Mouse (Mus musculus) erythroid progenitor cell, adult 5-6 weeks (primary cell): Measurements from ENCODE around the gene Klk11. TPM values are rescaled to one million over a fixed set of nuclear protein-coding genes. Genes with fewer than 3 reads are reported as not detected.

Experiments used
- ATAC-seq: replicated peaks from 2 replicates; pipeline ENCODE4 v1.8.0; 2016; ENCODE audit warnings: moderate number of reproducible peaks, mild to moderate bottlenecking, moderate TSS enrichment, inconsistent platforms; ENCODE audit not compliant: poor library complexity, low FRiP score, severe bottlenecking
- total RNA-seq, 2 experiments: library from RNA; stranded (forward) in 1 of 2; stranded (reverse) in 1 of 2; fragments of 150-400 nt in 1 of 2; fragments of 186-747, 209-891 nt in 1 of 2; gene quantifications; 2 replicates each; pipeline versions ENCODE4 v1.2.3 to v1.2.4; 2015 to 2017; ENCODE audit warnings: low replicate concordance in 2 of 2

Gene Klk11
- total RNA-seq, 2 experiments from 2014 or later, result not detected

DNA sequence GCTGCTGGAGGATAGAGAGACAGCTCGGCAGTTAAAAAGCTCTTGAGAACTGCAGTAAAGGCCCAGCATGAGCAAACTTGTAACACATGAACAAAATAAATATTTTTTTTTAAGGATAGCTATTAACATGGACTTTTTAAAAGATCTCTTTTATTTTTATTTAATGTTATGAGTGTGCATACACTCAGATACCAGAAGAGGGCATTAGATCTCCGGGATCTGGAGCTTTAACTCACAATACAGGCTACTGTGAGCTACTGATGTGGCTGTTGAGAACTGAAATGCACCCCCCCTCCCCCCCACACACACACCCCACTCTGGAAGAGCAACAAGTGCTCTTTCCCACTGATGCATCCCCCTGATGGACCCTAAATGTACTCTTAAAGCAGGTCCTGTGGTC is 14.9 kb downstream of the Klk11 start:
- no peak for ATAC-seq

DNA sequence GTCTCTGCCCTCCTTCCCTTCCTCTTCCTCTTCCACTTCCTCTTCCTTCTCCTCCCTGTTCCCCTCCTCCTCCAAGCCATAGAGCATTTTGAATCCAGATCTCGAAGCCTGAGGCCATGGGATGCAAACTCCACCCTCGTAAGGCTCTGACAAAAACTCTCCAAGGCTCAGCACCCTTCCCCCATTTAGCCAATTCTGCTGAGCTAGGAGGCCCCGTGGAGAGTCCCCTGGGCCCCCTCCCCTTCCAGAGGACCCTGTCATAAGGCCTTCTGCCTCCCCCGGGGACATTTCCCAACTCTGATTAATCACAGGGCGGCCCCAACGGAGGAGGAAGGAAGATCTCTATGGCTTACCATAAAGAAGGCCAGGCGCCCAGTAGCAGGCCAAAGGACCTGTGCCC is 17.2 kb downstream of the Klk11 start, which contains the start of gene Klk9:
TSS of gene Klk9 (plus strand) at position 301 of the 400 bp plus-strand sequence.
- ATAC-seq, result no peak

DNA sequence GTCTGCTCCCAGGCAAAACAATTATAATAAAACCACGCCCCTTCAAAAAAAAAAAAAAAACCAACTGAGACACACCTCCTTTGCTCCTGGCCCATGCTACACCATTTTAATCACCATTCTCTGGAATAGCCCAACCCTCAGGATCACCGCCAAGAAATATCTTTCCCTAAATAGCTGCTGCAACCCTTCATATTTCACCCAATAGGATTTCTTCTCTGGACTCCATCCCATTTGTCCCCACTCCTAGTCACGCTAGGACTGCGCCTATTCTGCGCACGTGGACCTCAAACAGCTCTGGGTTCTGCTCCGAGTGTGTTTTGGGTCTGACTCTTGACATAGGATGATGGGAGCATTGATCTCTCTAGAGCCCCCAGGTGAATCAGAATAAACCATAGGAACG is 22.0 kb downstream of the Klk11 start:
- ATAC-seq, result no peak

GRCm38 (mm10) chr7:43797333-43797769 is 22.9 kb downstream of the Klk11 start, which contains the start of gene Klk8:
Gene Klk8, plus strand, starts transcription at chr7:43797577.
- no peak for ATAC-seq

DNA sequence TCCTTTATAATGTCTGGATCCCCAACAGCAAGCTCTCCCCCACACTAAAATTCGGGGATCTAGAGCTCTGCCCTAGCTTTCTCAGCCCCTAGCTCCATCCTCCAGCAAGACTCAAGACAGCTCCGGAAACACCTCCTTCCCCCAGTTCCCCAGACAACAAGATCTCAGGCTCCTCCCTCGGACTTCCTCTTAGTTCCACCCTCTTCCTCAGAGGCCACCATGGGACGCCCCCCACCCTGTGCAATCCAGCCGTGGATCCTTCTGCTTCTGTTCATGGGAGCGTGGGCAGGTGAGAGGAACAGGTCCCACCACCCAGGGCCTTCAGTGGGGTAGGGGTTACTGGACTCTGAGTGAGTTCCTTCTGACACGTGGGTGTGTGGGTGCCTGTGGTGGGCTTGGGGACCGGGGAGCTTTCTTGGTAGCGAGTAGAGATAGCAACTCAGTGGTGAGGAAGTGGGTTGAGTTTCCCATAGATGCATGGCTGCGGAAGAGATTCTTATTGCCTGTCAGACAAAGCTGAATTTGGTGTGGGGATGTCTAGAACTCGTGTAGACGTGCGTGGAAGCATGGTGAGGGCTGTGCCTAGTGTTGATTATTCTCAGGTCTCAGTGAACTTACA is 23.5 kb downstream of the Klk11 start:
- ATAC-seq, result no peak

DNA sequence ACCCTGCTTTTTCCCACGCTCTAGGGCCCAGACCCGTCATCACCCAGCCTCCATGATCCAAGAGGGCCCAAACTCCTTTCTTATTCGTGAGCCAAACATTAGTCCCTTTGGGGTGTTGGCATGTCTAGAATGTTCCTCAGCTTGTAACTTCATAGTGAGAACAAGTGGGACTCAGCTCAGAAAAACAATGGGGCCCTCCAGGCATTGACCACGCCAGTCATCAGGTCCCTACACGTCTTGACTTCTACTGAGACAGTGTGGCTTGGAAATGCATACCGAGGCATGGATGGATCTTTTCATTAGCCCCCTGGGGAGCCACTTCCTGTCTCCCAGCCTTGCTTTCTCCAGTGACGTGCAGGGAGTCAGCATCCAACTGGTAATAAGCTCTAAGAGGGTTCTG is 25.5 kb downstream of the Klk11 start:
- ATAC-seq, result no peak

GRCm38 (mm10) chr7:43810994-43811393 is 36.6 kb downstream of the Klk11 start, which contains the start of gene Klk7:
Gene Klk7, plus strand, starts transcription at chr7:43811294.
- no peak for ATAC-seq

GRCm38 (mm10) chr7:43815211-43815610 is 40.8 kb downstream of the Klk11 start:
- no peak for ATAC-seq

DNA sequence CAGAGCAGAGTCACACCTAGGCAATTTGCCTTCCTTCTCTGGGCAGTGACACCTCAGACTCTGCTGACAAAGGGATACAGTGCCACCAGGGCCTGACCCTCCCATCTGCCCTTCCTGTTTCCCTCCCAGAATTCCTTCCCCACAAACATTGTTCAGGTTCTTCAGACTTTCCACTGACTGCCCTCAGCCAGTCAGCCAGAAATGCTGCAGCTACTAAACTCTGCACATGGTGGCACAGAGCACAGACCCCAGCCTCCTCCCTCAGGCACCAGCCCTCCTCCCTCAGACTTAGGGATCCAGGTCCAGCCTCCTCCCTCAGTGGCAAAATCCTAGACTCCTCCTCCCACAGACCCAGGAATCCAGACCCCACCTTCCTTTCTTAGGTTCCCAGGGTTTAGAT is 42.3 kb downstream of the Klk11 start:
- ATAC-seq, result no peak

- ATAC-seq, result no peak
Measured at GRCm38 (mm10) chr7:43821581-43821980, 47.2 kb downstream of the Klk11 start.

DNA sequence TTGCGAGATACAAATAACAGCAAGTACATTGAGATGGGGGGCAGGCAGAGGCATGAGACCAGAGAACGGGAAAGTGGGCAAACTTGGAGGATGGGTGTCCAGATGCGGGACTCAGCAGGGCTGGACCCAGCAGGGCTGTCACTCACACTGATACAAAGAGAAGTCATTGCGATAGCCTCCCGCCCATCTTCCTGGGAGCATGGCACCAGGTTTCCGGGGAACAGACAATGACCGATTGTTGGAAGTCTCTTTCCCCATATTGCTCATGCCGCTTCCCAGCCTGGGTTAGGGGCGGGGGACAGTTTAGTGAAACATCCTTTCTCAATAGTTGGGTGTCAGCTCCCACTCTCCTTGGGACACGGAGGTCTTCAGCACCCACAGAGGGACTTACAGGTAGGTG is 49.8 kb downstream of the Klk11 start, which contains the start of gene Klk6:
TSS of gene Klk6 (plus strand) at position 301 of the 400 bp plus-strand sequence.
- no peak for ATAC-seq

- ATAC-seq, result no peak
Measured at GRCm38 (mm10) chr7:43826056-43826455, 51.7 kb downstream of the Klk11 start.

- no peak for ATAC-seq
Measured at GRCm38 (mm10) chr7:43827706-43828105, 53.3 kb downstream of the Klk11 start.

Other genes starting within 250 kb of the Klk11 start
- 11.9 and 18.9 TPM in 2 replicates for gene Cd33, start 230.2 kb upstream of the Klk11 start, total RNA-seq (2015; ENCODE audit: low replicate concordance)
- gene Cd33, start 230.2 kb upstream of the Klk11 start, total RNA-seq (2017; ENCODE audit: low replicate concordance), result 2.8 and 5.1 TPM in 2 replicates
- not detected in 2 replicates for gene Zfp658, start 212.3 kb upstream of the Klk11 start, total RNA-seq (2015; ENCODE audit: low replicate concordance)
- 0.51 and 0.91 TPM in 2 replicates for gene Zfp658, start 212.3 kb upstream of the Klk11 start, total RNA-seq (2017; ENCODE audit: low replicate concordance)
- gene Zfp719, start 195.0 kb upstream of the Klk11 start, total RNA-seq (2015; ENCODE audit: low replicate concordance), result 0.84 and 2.9 TPM in 2 replicates
- 0.15 and 5.5 TPM in 2 replicates for gene Zfp719, start 195.0 kb upstream of the Klk11 start, total RNA-seq (2017; ENCODE audit: low replicate concordance)
- not detected in 2 replicates for gene Zfp819, start 167.4 kb upstream of the Klk11 start, total RNA-seq (2015; ENCODE audit: low replicate concordance)
- not detected in 2 replicates for gene Zfp819, start 167.4 kb upstream of the Klk11 start, total RNA-seq (2017; ENCODE audit: low replicate concordance)
- not detected in 2 replicates for gene Ceacam18, start 139.9 kb upstream of the Klk11 start, total RNA-seq (2015; ENCODE audit: low replicate concordance)
- gene Ceacam18, start 139.9 kb upstream of the Klk11 start, total RNA-seq (2017; ENCODE audit: low replicate concordance), result not detected in 2 replicates
- gene Siglece, start 114.4 kb upstream of the Klk11 start, total RNA-seq (2015; ENCODE audit: low replicate concordance), result 5.8 and 7.1 TPM in 2 replicates
- 3.9 and 8.8 TPM in 2 replicates for gene Siglece, start 114.4 kb upstream of the Klk11 start, total RNA-seq (2017; ENCODE audit: low replicate concordance)
- 2.1 and 3.2 TPM in 2 replicates for gene Ctu1, start 102.6 kb upstream of the Klk11 start, total RNA-seq (2015; ENCODE audit: low replicate concordance)
- 0.51 TPM in 1 of 2 replicates, not detected in the other for gene Ctu1, start 102.6 kb upstream of the Klk11 start, total RNA-seq (2017; ENCODE audit: low replicate concordance)
- gene Klk14, start 84.2 kb upstream of the Klk11 start, total RNA-seq (2015; ENCODE audit: low replicate concordance), result not detected in 2 replicates
- not detected in 2 replicates for gene Klk14, start 84.2 kb upstream of the Klk11 start, total RNA-seq (2017; ENCODE audit: low replicate concordance)
- gene Klk13, start 62.0 kb upstream of the Klk11 start, total RNA-seq (2015; ENCODE audit: low replicate concordance), result not detected in 2 replicates
- not detected in 2 replicates for gene Klk13, start 62.0 kb upstream of the Klk11 start, total RNA-seq (2017; ENCODE audit: low replicate concordance)
- not detected in 2 replicates for gene Klk12, start 5.7 kb upstream of the Klk11 start, total RNA-seq (2015; ENCODE audit: low replicate concordance)
- gene Klk12, start 5.7 kb upstream of the Klk11 start, total RNA-seq (2017; ENCODE audit: low replicate concordance), result not detected in 2 replicates
- gene Klk10, start 6.4 kb downstream of the Klk11 start, total RNA-seq (2015; ENCODE audit: low replicate concordance), result not detected in 2 replicates
- not detected in 2 replicates for gene Klk10, start 6.4 kb downstream of the Klk11 start, total RNA-seq (2017; ENCODE audit: low replicate concordance)
- not detected in 2 replicates for gene Klk9, start 17.3 kb downstream of the Klk11 start, total RNA-seq (2015; ENCODE audit: low replicate concordance)
- not detected in 2 replicates for gene Klk9, start 17.3 kb downstream of the Klk11 start, total RNA-seq (2017; ENCODE audit: low replicate concordance)
- gene Klk8, start 23.0 kb downstream of the Klk11 start, total RNA-seq (2015; ENCODE audit: low replicate concordance), result not detected in 2 replicates
- not detected in 2 replicates for gene Klk8, start 23.0 kb downstream of the Klk11 start, total RNA-seq (2017; ENCODE audit: low replicate concordance)
- not detected in 2 replicates for gene Klk7, start 36.7 kb downstream of the Klk11 start, total RNA-seq (2015; ENCODE audit: low replicate concordance)
- gene Klk7, start 36.7 kb downstream of the Klk11 start, total RNA-seq (2017; ENCODE audit: low replicate concordance), result not detected in 2 replicates
- gene Klk6, start 49.9 kb downstream of the Klk11 start, total RNA-seq (2015; ENCODE audit: low replicate concordance), result not detected in 2 replicates
- not detected in 2 replicates for gene Klk6, start 49.9 kb downstream of the Klk11 start, total RNA-seq (2017; ENCODE audit: low replicate concordance)
- not detected in 2 replicates for gene Klk5, start 67.4 kb downstream of the Klk11 start, total RNA-seq (2015; ENCODE audit: low replicate concordance)
- gene Klk5, start 67.4 kb downstream of the Klk11 start, total RNA-seq (2017; ENCODE audit: low replicate concordance), result not detected in 2 replicates
- not detected in 2 replicates for gene Klk4, start 106.6 kb downstream of the Klk11 start, total RNA-seq (2015; ENCODE audit: low replicate concordance)
- not detected in 2 replicates for gene Klk4, start 106.6 kb downstream of the Klk11 start, total RNA-seq (2017; ENCODE audit: low replicate concordance)
- not detected in 2 replicates for gene Klk15, start 159.1 kb downstream of the Klk11 start, total RNA-seq (2015; ENCODE audit: low replicate concordance)
- not detected in 2 replicates for gene Klk15, start 159.1 kb downstream of the Klk11 start, total RNA-seq (2017; ENCODE audit: low replicate concordance)
- not detected in 2 replicates for gene Klk1b8, start 176.1 kb downstream of the Klk11 start, total RNA-seq (2015; ENCODE audit: low replicate concordance)
- gene Klk1b8, start 176.1 kb downstream of the Klk11 start, total RNA-seq (2017; ENCODE audit: low replicate concordance), result not detected in 2 replicates
- gene Klk1b1, start 192.1 kb downstream of the Klk11 start, total RNA-seq (2015; ENCODE audit: low replicate concordance), result not detected in 2 replicates
- not detected in 2 replicates for gene Klk1b1, start 192.1 kb downstream of the Klk11 start, total RNA-seq (2017; ENCODE audit: low replicate concordance)
- gene Klk1b9, start 201.5 kb downstream of the Klk11 start, total RNA-seq (2015; ENCODE audit: low replicate concordance), result not detected in 2 replicates
- gene Klk1b9, start 201.5 kb downstream of the Klk11 start, total RNA-seq (2017; ENCODE audit: low replicate concordance), result not detected in 2 replicates
- not detected in 2 replicates for gene Klk1b11, start 221.3 kb downstream of the Klk11 start, total RNA-seq (2015; ENCODE audit: low replicate concordance)
- not detected in 2 replicates for gene Klk1b11, start 221.3 kb downstream of the Klk11 start, total RNA-seq (2017; ENCODE audit: low replicate concordance)
- gene Klk1b26, start 237.6 kb downstream of the Klk11 start, total RNA-seq (2015; ENCODE audit: low replicate concordance), result not detected in 2 replicates
- gene Klk1b26, start 237.6 kb downstream of the Klk11 start, total RNA-seq (2017; ENCODE audit: low replicate concordance), result not detected in 2 replicates